Mouse (Mus musculus) urinary bladder, postnatal 10 days (tissue): Measurements from ENCODE around the gene Olfr1450.
"Not testable (repeated sequence)": the region's sequence is repeated elsewhere in the genome, so short reads cannot be mapped to it uniquely, and the experiment has no call there.

Experiments used
- DNase-seq: peaks from one replicate; pipeline ENCODE4 v3.0.0; 2022; ENCODE audit warnings: low spot score

Gene Olfr1450

GRCm38 (mm10) chr19:12949958-12950357 is at the start of gene Olfr1450:
Gene Olfr1450, plus strand, starts transcription at chr19:12950258.
- no peak for DNase-seq

- DNase-seq, result no peak
These were observed 46.4 kb upstream of the Olfr1450 start, which contains the start of gene Olfr1447 for GRCm38 (mm10) chr19:12903643-12904042. Gene Olfr1447, minus strand, starts transcription at chr19:12903743.

DNA sequence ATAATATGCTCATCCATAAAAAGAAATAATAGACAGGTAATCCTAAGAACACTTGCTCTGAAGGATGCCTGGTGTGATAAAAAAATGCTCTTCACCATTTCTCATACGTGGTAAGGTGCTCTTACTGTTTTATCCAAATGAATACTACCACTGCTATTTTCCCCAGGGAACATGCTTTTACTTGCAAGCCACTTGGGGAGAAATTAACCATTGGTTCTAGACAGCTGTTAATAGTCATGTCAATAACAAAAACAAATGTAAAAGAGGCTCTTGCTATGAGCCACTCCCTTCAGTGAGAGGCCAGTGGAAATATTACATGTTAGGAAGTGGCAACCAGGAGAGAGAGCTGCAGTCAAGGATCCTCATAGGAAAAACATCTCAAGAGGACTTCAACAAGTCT is 25.7 kb upstream of the Olfr1450 start, which contains the start of gene Olfr1448:
TSS of gene Olfr1448 (minus strand) at position 101 of the 400 bp plus-strand sequence.
- no peak for DNase-seq

GRCm38 (mm10) chr19:12930540-12930939 is 19.5 kb upstream of the Olfr1450 start, which contains the start of gene Olfr1449:
Gene Olfr1449, plus strand, starts transcription at chr19:12930840.
- no peak for DNase-seq

GRCm38 (mm10) chr19:12970082-12970481 is 20.0 kb downstream of the Olfr1450 start:
- not testable (repeated sequence) for DNase-seq

DNA sequence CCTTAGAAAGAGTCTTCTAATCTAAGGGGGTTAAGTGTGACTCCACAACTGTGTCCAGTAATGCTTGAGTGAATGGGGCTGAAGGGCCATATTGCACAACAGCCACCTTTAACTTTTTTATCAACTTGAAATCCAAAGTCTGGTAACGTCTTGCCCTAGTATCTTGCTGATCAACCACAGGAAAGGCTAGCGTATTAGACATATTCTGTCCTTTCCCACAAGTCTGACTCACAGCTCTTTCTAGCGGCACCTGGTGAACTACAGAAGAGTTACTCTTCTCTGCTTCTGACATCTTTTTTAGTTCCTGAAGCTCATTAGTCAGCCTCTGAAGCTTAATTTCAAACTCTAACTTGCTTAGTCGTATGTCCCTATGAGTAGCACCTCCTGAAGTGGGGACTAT is 42.3 kb downstream of the Olfr1450 start:
- not testable (repeated sequence) for DNase-seq

- DNase-seq, result no peak
These were observed 44.7 kb downstream of the Olfr1450 start, which contains the start of gene Olfr1451 for GRCm38 (mm10) chr19:12994714-12995113. Gene Olfr1451, plus strand, starts transcription at chr19:12995014.
